Mouse (Mus musculus): ENCODE measurements around the gene Klhdc2. TPM values are rescaled to one million over a fixed set of nuclear protein-coding genes. Genes with fewer than 3 reads are reported as not detected.
A peak's percentile ranks its signal among the peaks of the same experiment; 100 is the strongest.

Gene Klhdc2
- total and polyA plus RNA-seq, 2 experiments from 2014 or later: 264 to 340 TPM

DNA sequence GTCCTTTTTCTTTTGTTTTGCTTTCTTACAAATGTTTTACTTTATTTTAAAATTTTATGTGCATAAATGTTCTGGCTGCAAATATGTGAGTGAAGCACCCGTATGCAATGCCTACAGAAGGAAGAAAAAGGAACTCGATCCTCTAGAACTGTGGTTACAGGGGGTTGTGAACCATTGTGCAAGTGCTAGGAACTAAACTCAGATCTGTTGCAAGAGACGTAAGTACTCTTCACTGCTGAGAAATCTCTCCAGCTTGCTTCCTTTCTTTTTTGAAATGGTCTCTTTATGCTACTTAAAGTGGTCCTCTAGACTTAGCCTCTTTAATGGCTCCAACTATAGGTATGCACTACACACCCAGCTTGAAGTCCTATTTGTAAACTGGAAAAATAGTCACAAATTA, 34.7 kb downstream of the Klhdc2 start:
- DNase-seq (no peak), ATAC-seq (no peak)
- Histone ChIP-seq H3K4me3 (ENCODE audit: low read depth, low read length) (no peak overlapping the region), H3K36me3 (ENCODE audit: insufficient read depth) (peaks cover 24% of the 10 kb centered on the region), H3K4me1 (ENCODE audit: insufficient read depth) (no peaks in the 10 kb centered on the region), H3K27me3 (ENCODE audit: insufficient read depth, low read length) (no peaks in the 10 kb centered on the region), H3K4me2 (ENCODE audit: low read depth) (no peak overlapping the region), H3K9me3 (ENCODE audit: low read length) (no peaks in the 10 kb centered on the region), H3K9ac (no peak overlapping the region), H3K27ac (ENCODE audit: low read depth, low read length) (no peak overlapping the region)
- 92% methylated on average over 3 of the region's 3 CpGs for WGBS
- no peak for TF ChIP-seq CTCF (IDR thresholded peaks at IDR 0.05; ENCODE audit: low read depth)

DNA sequence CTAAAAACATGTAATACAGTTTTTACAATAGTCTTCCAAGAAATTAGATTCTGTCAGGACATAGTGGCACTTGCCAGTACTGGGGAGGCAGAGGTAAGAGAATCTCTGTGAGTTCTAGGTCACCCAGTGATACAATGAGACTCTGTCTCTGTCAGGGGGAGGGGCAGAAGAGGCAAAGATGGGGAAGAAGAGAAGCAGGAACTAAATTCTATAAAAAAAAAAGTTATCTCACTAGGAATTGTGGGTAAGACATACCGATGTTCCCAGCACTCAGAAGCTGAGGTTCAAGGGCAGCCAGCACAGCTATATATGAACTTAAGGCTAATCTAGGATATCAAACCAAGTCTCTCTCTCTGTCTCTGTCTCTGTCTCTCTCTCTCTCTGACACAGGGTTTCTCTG, 35.7 kb downstream of the Klhdc2 start:
- no peak for DNase-seq
- no peak overlapping the region for H3K9ac ChIP-seq
- peaks cover 29% of the 10 kb centered on the region for H3K36me3 ChIP-seq (ENCODE audit: insufficient read depth)
- H3K4me3 ChIP-seq (ENCODE audit: low read depth, low read length): no peak overlapping the region
- 91% methylated on average over 1 of the region's 1 CpGs for WGBS
- no peak overlapping the region for H3K4me2 ChIP-seq (ENCODE audit: low read depth)
- ATAC-seq: no peak
- no peaks in the 10 kb centered on the region for H3K4me1 ChIP-seq (ENCODE audit: insufficient read depth)
- no peaks in the 10 kb centered on the region for H3K27me3 ChIP-seq (ENCODE audit: insufficient read depth, low read length)
- no peak for TF ChIP-seq CTCF (IDR thresholded peaks at IDR 0.05; ENCODE audit: low read depth)
- H3K9me3 ChIP-seq (ENCODE audit: low read length): no peaks in the 10 kb centered on the region
- no peak overlapping the region for H3K27ac ChIP-seq (ENCODE audit: low read depth, low read length)

DNA sequence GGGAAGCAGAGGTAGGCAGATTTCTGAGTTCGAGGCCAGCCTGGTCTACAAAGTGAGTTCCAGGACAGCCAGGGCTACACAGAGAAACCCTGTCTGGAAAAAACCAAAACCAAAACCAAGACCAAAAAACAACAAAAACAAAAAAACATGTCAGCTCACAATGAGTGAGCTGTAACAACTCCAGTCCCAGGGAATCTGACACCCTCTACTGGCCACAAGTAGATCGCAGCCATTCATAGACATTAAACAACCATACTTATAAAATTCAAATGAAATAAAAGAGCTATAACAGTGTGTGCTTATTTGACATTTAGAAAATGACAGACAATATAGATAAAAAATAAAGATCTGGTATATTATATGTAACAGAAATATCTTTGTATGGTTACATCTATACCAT, 37.1 kb downstream of the Klhdc2 start:
- 90% methylated on average over 2 of the region's 2 CpGs for WGBS
- H3K4me3 ChIP-seq (ENCODE audit: low read depth, low read length): no peak overlapping the region
- no peak overlapping the region for H3K27ac ChIP-seq (ENCODE audit: low read depth, low read length)
- H3K27me3 ChIP-seq (ENCODE audit: insufficient read depth, low read length): no peaks in the 10 kb centered on the region
- no peak overlapping the region for H3K9ac ChIP-seq
- ATAC-seq (no peak), DNase-seq (no peak)
- peaks cover 36% of the 10 kb centered on the region for H3K36me3 ChIP-seq (ENCODE audit: insufficient read depth)
- no peaks in the 10 kb centered on the region for H3K4me1 ChIP-seq (ENCODE audit: insufficient read depth)
- no peaks in the 10 kb centered on the region for H3K9me3 ChIP-seq (ENCODE audit: low read length)
- peak; percentile 60 for TF ChIP-seq CTCF (IDR thresholded peaks at IDR 0.05; ENCODE audit: low read depth)
- no peak overlapping the region for H3K4me2 ChIP-seq (ENCODE audit: low read depth)

DNA sequence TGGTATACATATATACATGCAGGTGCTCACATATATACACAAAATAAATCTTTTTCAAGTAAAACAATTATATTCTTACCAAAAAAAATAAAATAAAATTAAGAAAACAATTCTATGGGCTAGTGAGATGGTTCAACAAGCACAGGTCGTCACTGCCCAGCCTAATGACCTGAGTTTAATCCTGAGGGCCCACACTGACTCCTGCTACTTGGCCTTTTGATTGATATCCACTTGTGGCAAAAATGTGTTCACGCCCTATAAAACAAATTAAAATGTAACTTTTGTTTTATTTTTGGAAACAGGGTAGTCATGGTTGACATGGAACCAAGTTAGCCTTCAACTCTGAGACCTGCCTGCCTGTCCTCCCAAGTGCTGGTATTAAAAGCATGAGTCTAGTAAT, 53.4 kb downstream of the Klhdc2 start:
- no peak for DNase-seq
- TF ChIP-seq CTCF (IDR thresholded peaks at IDR 0.05; ENCODE audit: low read depth): no peak
- H3K4me3 ChIP-seq (ENCODE audit: low read depth, low read length): no peak overlapping the region
- no peak overlapping the region for H3K9ac ChIP-seq
- no peaks in the 10 kb centered on the region for H3K9me3 ChIP-seq (ENCODE audit: low read length)
- H3K36me3 ChIP-seq (ENCODE audit: insufficient read depth): peaks cover 48% of the 10 kb centered on the region
- no peak overlapping the region for H3K4me2 ChIP-seq (ENCODE audit: low read depth)
- no peak for ATAC-seq
- WGBS: 94% methylated on average over 2 of the region's 2 CpGs
- no peaks in the 10 kb centered on the region for H3K27me3 ChIP-seq (ENCODE audit: insufficient read depth, low read length)
- no peaks in the 10 kb centered on the region for H3K4me1 ChIP-seq (ENCODE audit: insufficient read depth)
- no peak overlapping the region for H3K27ac ChIP-seq (ENCODE audit: low read depth, low read length)

DNA sequence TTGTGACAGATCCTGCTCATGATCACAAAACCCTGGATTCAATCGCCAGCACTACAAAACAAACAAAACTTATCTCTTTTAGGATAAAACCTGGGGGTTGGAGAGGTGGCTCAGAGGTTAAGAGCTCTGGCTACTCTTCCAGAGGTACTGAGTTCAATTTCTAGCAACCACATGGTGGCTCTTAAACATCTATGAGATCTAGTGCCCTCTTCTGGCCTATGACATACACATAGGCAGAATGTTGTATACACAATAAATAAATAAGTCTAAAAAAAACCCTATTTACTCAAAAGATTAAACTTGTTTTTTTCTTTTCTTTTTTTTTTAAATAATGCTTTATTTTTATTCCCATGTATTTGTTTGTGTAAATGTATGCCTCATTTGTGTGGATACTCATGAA, 55.2 kb downstream of the Klhdc2 start:
- Histone ChIP-seq H3K27ac (ENCODE audit: low read depth, low read length) (no peak overlapping the region), H3K4me1 (ENCODE audit: insufficient read depth) (no peaks in the 10 kb centered on the region), H3K9ac (no peak overlapping the region), H3K4me2 (ENCODE audit: low read depth) (no peak overlapping the region), H3K9me3 (ENCODE audit: low read length) (no peaks in the 10 kb centered on the region), H3K36me3 (ENCODE audit: insufficient read depth) (peaks cover 38% of the 10 kb centered on the region), H3K4me3 (ENCODE audit: low read depth, low read length) (no peak overlapping the region), H3K27me3 (ENCODE audit: insufficient read depth, low read length) (no peaks in the 10 kb centered on the region)
- ATAC-seq (no peak), DNase-seq (no peak)
- TF ChIP-seq CTCF (IDR thresholded peaks at IDR 0.05; ENCODE audit: low read depth): no peak
- 98% methylated on average over 1 of the region's 1 CpGs for WGBS

DNA sequence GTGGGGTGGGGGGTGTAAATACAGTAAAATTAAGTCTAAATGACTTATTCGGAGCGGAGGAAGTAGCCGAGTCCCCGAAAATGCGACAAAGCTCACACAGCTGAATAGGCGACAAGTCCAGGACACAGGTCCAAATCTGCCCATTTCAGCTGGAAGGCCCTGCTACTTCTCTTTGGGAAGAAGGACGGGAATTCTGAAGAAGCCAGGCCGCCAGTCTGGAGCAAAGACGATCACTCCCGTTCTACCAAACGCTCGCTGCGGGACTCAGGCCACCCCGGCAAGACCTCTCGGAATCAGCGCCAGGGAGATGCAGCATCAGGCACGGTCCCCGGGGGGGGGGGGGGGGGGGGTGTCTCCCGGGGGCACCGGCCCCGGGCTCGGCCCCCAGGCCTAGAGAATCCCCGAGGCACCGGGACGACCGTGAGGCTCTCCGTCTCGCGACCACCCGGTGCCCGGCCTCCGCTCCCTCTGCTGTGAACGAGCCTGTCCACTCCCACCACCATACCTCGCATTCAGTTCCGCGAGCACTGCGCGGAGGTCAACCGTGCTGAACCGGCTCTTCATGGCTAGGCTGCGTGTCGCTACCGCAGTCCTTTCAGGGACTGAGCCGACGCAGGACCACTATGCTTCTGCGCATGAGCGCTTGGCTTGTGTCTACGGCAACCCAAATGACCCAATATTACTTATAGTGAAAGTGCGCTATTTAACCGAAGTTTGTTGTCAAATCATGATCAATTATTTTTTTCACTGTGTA, 60.2 kb downstream of the Klhdc2 start, which contains the start of gene Nemf:
Gene Nemf (minus strand): TSS at position 620 of the 754 bp plus-strand sequence.
- peak within 1 kb of the TSS; percentile 76 for H3K9ac ChIP-seq
- no peaks in the 10 kb centered on the region for H3K4me1 ChIP-seq (ENCODE audit: insufficient read depth)
- DNase-seq (peak; percentile 92), ATAC-seq (peak; percentile 35)
- H3K4me3 ChIP-seq (ENCODE audit: low read depth, low read length): peak within 1 kb of the TSS; percentile 71
- no peaks in the 10 kb centered on the region for H3K9me3 ChIP-seq (ENCODE audit: low read length)
- peak within 1 kb of the TSS; percentile 64 for H3K4me2 ChIP-seq (ENCODE audit: low read depth)
- H3K27me3 ChIP-seq (ENCODE audit: insufficient read depth, low read length): no peaks in the 10 kb centered on the region
- TF ChIP-seq CTCF (IDR thresholded peaks at IDR 0.05; ENCODE audit: low read depth): no peak
- H3K27ac ChIP-seq (ENCODE audit: low read depth, low read length): peak within 1 kb of the TSS; percentile 68
- under 1% methylated on average over 39 of the region's 50 CpGs for WGBS
- peaks cover 16% of the 10 kb centered on the region for H3K36me3 ChIP-seq (ENCODE audit: insufficient read depth)

DNA sequence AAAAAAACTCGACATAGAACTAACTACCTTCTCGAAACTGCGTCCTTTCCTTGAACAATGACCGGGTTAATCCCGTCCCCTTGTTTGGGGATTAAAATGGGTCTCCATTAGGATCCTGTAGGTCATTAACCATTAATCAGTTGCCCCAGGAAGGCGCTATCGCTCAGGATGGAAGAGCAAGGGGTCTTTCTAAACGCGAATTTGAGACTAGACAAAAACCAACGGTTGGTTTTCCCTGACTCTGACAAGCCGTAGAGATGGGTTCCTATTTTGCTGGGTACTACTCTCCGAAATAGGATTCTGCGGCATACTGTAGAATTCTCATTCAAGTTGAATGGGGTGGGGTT, 60.8 kb downstream of the Klhdc2 start:
- TF ChIP-seq CTCF (IDR thresholded peaks at IDR 0.05; ENCODE audit: low read depth): no peak
- no peaks in the 10 kb centered on the region for H3K4me1 ChIP-seq (ENCODE audit: insufficient read depth)
- 5% methylated on average over 13 of the region's 13 CpGs for WGBS
- no peaks in the 10 kb centered on the region for H3K27me3 ChIP-seq (ENCODE audit: insufficient read depth, low read length)
- DNase-seq (no peak), ATAC-seq (no peak)
- peak overlapping the region; percentile 64 for H3K4me2 ChIP-seq (ENCODE audit: low read depth)
- no peaks in the 10 kb centered on the region for H3K9me3 ChIP-seq (ENCODE audit: low read length)
- H3K9ac ChIP-seq: peak overlapping the region; percentile 76
- peaks cover 11% of the 10 kb centered on the region for H3K36me3 ChIP-seq (ENCODE audit: insufficient read depth)
- H3K27ac ChIP-seq (ENCODE audit: low read depth, low read length): no peak overlapping the region
- H3K4me3 ChIP-seq (ENCODE audit: low read depth, low read length): peak overlapping the region; percentile 71

Other genes starting within 250 kb of the Klhdc2 start
- gene Rps29, start 137.5 kb upstream of the Klhdc2 start, total RNA-seq (2014; rRNA removed): 333 and 593 TPM in 2 replicates
- 1,372 and 1,968 TPM in 2 replicates for gene Rps29, start 137.5 kb upstream of the Klhdc2 start, polyA plus RNA-seq (2015; fragmentation: Nextera tagmentation; extraction: Ambion mirVana)
- gene Lrr1, start 127.9 kb upstream of the Klhdc2 start, total RNA-seq (2014; rRNA removed): 0.71 and 0.85 TPM in 2 replicates
- 2.3 and 3.6 TPM in 2 replicates for gene Lrr1, start 127.9 kb upstream of the Klhdc2 start, polyA plus RNA-seq (2015; fragmentation: Nextera tagmentation; extraction: Ambion mirVana)
- 194 and 311 TPM in 2 replicates for gene Rpl36al, start 112.6 kb upstream of the Klhdc2 start, total RNA-seq (2014; rRNA removed)
- gene Rpl36al, start 112.6 kb upstream of the Klhdc2 start, polyA plus RNA-seq (2015; fragmentation: Nextera tagmentation; extraction: Ambion mirVana): 396 and 530 TPM in 2 replicates
- gene Mgat2, start 112.5 kb upstream of the Klhdc2 start, total RNA-seq (2014; rRNA removed): 61.7 and 66.6 TPM in 2 replicates
- 49.1 and 50.5 TPM in 2 replicates for gene Mgat2, start 112.5 kb upstream of the Klhdc2 start, polyA plus RNA-seq (2015; fragmentation: Nextera tagmentation; extraction: Ambion mirVana)
- gene Gm49383, start 99.6 kb upstream of the Klhdc2 start, total RNA-seq (2014; rRNA removed): 4.5 and 5.7 TPM in 2 replicates
- gene Gm49383, start 99.6 kb upstream of the Klhdc2 start, polyA plus RNA-seq (2015; fragmentation: Nextera tagmentation; extraction: Ambion mirVana): 8.8 and 11.7 TPM in 2 replicates
- gene Dnaaf2, start 98.3 kb upstream of the Klhdc2 start, total RNA-seq (2014; rRNA removed): 6.7 and 6.8 TPM in 2 replicates
- 8.4 and 9.4 TPM in 2 replicates for gene Dnaaf2, start 98.3 kb upstream of the Klhdc2 start, polyA plus RNA-seq (2015; fragmentation: Nextera tagmentation; extraction: Ambion mirVana)
- 0.52 and 5.1 TPM in 2 replicates for gene Gm49384, start 92.4 kb upstream of the Klhdc2 start, total RNA-seq (2014; rRNA removed)
- gene Gm49384, start 92.4 kb upstream of the Klhdc2 start, polyA plus RNA-seq (2015; fragmentation: Nextera tagmentation; extraction: Ambion mirVana): 6.7 and 7.8 TPM in 2 replicates
- gene Pole2, start 68.5 kb upstream of the Klhdc2 start, total RNA-seq (2014; rRNA removed): 3.8 and 5.0 TPM in 2 replicates
- 2.1 and 2.6 TPM in 2 replicates for gene Pole2, start 68.5 kb upstream of the Klhdc2 start, polyA plus RNA-seq (2015; fragmentation: Nextera tagmentation; extraction: Ambion mirVana)
- 11.2 and 12.8 TPM in 2 replicates for gene Klhdc1, start 55.5 kb upstream of the Klhdc2 start, total RNA-seq (2014; rRNA removed)
- 22.0 and 23.7 TPM in 2 replicates for gene Klhdc1, start 55.5 kb upstream of the Klhdc2 start, polyA plus RNA-seq (2015; fragmentation: Nextera tagmentation; extraction: Ambion mirVana)
- gene Nemf, start 60.5 kb downstream of the Klhdc2 start, total RNA-seq (2014; rRNA removed): 44.4 and 47.7 TPM in 2 replicates
- 47.6 and 64.7 TPM in 2 replicates for gene Nemf, start 60.5 kb downstream of the Klhdc2 start, polyA plus RNA-seq (2015; fragmentation: Nextera tagmentation; extraction: Ambion mirVana)
- 108 and 110 TPM in 2 replicates for gene Arf6, start 75.5 kb downstream of the Klhdc2 start, total RNA-seq (2014; rRNA removed)
- gene Arf6, start 75.5 kb downstream of the Klhdc2 start, polyA plus RNA-seq (2015; fragmentation: Nextera tagmentation; extraction: Ambion mirVana): 52.9 and 56.3 TPM in 2 replicates
- 1.6 and 1.8 TPM in 2 replicates for gene Gm9887, start 75.8 kb downstream of the Klhdc2 start, total RNA-seq (2014; rRNA removed)
- gene Gm9887, start 75.8 kb downstream of the Klhdc2 start, polyA plus RNA-seq (2015; fragmentation: Nextera tagmentation; extraction: Ambion mirVana): 1.1 and 1.8 TPM in 2 replicates

Data from forebrain, postnatal 0 days (tissue).